Mouse (Mus musculus): Measurements from ENCODE around the gene Gm4847.

Gm4847 gene

GRCm38 (mm10) chr1:166647593-166647992 lies at the start of gene Gm4847:
Gene Gm4847 (minus strand): TSS chr1:166647693.
- DNase-seq: no peak

GRCm38 (mm10) chr1:166681745-166682144 lies 34.3 kb upstream of the Gm4847 start, which contains the start of gene Fmo9:
Gene Fmo9 (minus strand): TSS chr1:166681845.
- no peak for DNase-seq

- DNase-seq: no peak
These were observed 21.8 kb upstream of the Gm4847 start for GRCm38 (mm10) chr1:166669264-166669663.

GRCm38 (mm10) chr1:166660800-166661199 lies 13.3 kb upstream of the Gm4847 start:
- DNase-seq: no peak
